Mouse (Mus musculus): ENCODE results near the gene Bag2.

DNA sequence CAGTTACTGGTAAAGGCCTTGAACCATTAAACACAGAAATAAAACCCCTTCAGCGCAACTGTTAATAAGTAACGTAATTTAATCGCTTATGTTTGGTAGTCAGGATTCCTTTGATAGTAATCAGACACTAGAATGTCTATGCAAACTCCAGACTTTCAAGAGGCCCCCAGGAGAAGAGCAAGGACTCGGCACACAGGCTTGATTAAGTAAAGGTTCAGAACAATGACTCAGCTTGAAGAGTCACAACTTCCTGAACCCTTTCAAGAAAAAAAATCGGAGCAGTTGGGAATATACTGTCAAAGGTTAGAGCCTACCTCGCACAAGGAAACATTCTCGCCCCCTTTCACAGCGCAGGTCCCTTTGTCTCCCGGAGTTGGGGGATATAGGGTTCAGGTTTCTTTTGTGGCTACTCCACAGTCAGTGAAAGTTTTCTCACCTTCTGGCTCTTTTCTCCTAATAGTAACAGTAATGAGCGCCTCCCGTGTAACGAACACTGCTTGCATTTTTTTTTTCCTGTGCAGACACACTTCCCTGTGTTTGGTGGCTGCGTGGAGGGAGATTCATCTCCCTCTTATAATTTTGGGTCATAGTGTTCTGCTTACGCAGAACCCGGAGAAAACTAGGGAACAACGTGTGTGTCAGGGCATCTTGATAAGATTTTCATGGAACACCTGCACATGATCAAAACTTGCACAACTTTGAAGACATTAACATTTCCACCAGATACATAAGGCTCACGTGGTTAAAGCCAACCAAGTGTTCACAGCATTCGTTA, 1.1 kb downstream of the Bag2 start:
- TF ChIP-seq CTCF (IDR thresholded peaks at IDR 0.05; ENCODE audit: extremely low read depth, insufficient read depth, low read length) = no peak
- no peak for TF ChIP-seq POLR2A (IDR thresholded peaks at IDR 0.05; ENCODE audit: extremely low read depth, insufficient read depth, low read length)
